Mouse (Mus musculus): Measurements from ENCODE around the gene Peg12. TPM values are rescaled to one million over a fixed set of nuclear protein-coding genes. Genes with fewer than 3 reads are reported as not detected.
A peak's percentile ranks its signal among the peaks of the same experiment; 100 is the strongest.

The Peg12 gene
- total RNA-seq (2021), result under 1 TPM; 0.70 to 1.00 TPM
- long read RNA-seq, experiment 1, result 0 reads
- long read RNA-seq, experiment 2, partial matches to known transcripts, result 0 of 1 reads
- long read RNA-seq, experiment 2, other reads (novel, unspliced or antisense), result 0 of 1 reads

DNA sequence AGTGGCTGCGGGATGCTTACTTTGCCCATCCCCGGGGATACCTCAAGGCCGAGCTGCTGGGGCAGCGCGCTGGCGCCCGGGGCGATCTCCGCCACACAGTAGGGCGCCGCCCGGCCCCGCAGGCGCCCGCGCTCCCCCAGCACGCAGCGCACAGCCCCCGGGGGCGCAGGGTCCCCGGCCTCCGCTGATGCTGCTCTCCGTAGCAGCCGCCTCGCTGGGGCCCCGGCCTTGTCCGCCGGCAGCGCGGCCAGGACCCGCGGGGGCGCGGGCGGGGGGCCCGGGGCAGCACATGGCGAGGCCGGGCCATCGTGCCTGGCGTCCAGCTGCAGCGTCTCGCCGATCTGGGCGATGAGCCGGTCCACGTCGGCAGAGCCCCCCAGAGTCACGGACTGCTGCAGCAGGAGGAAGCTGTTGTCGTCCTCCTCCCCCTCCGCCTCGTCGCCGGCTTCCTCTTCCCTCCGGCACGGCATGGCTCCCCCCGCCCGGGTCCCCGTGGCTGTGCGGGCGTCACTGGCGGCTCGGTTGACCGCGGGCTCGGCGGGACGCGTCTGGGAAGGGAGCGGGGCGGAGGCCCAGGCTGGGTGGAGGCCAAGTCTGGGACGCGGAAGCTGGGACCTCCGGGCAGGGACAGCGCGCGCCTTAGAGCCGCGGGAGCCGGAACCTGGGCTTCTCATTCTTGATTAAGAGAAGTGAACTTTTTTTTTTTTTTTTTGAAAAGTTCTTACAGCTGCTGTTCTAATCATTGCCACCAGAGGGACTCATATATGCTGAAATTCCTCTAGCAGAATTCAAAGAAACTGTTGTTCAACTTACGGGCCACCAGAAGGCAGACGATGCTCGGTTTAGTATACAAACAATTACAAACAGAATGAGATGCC, at the start of gene Peg12:
Gene Peg12, minus strand, starts transcription at position 633 of the 878 bp plus-strand sequence.
- peak; percentile 54 for DNase-seq

DNA sequence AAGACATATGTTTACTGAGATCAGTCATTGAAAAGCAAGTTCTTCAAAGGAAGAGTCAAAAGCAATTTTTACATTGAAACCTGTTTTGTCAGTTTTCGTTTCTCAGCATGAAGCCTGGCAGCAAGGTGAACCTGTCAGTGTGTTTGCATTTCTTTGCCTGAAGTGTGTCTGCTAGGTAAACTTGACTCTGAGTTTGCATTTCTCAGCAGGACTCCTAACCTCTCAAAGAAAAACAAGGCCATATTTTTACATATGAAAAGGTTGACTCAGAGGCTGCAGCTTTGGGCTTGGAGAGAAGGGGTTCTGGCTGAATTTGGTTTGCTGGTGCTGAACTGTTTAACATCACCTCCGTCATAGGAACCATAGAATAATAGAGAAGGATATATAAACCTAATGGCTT, 21.8 kb upstream of the Peg12 start:
- no peak for DNase-seq

DNA sequence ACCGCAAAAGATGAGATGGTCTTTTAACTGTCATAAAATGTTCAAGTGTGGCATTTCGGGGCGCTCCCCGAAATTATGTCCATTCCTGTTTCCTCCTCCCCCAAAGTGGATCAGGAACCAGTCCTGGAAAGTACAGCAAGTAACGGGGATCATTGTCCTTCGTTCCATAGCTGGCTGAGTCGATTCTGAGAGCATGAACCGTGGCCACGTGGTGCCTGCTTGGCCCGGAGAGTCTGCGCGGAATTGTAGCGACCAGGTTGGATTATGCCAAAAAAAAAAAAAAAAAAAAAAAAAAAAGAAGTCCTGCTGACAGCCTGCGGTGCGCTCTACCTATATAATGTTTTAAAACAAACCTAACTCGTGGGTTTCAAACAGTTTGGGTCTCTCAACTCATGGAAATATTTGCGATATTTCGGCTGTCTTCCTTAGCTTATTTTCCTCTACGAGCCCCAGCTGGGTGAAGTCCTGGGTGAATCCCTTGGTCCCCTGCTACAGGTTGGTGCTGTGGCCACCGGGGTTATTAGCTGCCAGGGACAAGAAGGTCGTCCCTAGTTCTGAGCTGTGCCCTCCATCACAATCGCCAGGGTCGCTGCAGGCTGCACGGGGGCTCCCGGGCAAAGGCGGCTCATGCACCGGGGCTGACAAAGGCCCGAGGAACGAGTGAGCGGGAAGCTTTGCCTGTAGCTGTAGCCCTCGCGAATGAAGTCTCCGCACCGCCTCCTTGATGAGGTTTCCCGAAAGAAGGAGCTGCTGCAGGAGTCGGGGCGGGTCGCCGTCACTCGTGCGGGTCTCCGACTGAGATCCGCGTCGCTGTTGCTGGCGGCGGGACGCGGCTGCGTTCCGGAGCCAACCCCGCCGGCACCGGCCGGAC, 1.1 kb downstream of the Peg12 start:
- no peak for DNase-seq

DNA sequence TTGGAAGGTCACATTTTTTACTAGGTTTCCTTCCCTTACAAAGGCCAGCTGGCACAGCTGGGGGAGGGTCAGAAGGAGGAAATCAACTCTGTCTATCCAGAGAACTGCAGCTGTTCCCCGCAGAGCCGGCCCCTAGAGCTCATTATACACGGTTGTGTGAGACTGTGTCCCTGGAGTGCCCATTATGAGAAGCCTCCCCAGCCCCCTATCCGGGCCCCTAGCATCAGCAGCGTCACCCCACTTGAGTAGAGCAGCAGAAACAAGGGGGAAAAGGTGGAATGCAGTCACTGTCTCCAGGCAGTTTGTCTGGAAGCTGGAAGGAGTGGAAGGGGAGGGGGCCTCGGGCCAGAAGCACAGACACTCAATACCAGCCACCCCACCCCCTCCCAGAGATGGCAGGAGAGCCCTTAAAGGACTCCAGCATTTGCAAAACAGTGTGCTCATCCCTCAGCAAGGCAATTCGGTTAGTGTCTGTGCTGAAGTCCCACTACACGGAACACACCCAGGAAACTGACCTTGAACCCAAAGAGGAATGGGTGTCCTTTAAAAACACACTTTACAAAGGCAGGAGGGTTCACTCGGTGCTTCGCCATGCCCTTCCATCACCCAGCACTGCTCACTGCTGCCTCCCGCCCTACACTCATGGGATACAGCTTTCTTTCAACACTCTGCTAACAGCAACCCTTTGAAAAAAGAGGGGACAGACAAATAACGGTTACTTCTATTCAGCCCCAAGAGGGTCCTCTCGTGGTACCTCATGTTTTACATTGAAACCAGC, 1.9 kb downstream of the Peg12 start:
- no peak for DNase-seq

DNA sequence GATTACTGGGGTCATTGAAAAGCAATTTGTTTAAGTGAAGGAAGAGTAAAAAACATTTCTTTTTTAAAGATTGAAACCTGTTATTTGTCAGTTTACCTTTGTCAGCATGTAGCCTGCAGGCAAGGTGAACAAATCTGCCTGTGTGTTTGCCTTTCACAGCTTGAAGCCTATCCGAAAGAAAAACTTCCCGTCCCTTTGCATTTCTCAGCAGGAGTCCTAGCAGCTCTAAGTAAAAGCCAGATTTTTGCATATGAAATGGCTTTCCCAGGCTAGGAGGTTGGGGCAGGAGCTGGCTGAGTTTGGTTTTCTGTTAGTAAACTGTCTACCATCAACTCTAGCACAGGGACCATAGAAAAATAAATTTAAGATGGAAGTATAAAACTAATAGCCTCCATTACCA, 12.0 kb downstream of the Peg12 start:
- no peak for DNase-seq

DNA sequence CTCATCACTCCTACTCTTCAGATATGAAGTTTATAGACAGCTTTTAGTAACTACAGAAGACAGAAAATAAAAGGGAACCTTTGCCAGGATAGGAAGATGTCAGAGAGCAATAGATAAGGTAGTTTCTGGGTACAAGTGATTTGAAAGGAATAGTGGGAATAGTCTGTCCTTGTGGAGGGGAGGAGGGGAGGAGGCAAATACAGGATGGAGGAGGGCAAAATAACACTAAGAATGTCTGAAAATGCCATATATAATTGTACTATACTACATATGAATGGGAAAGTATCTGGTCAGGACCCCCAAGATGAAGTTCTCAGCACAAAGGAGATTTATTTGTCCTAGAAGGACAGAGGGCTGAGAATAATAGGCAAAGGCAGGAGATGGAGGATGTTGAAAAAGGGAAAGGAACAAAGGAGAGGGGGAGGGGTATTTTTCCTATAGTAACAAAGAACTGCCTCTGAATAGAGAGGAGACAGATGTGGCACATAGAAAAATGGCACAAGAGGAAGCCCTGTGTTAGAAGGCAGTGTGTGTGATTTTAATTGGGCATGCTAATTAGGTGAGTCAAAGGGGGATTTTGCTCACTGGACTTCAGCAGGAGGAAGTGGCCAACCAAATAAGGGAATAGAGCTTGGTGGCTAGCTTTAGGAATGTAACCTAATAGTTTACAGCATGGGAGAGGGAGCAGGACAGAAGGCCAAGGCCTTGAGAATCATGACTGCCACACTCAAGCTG, 18.7 kb downstream of the Peg12 start:
- no peak for DNase-seq

DNA sequence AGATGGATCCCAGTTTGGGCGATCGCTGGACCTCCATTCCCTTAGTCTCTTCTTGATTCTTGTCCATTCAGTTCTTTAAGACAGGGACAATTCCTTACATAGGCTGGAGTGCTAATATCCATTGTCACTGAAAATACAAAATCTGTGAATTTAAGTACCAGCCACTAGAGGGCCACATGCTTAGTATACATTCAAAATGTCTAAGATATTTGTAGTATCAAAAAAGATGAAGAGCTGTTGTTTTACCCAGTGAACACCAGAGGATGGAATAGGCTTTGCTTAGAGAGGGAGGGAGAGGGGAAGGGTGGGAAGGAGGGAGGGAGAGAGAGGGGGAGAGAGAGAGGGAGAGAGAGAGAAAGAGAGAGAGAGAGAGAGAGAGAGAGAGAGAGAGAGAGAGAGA, 27.9 kb downstream of the Peg12 start:
- no peak for DNase-seq

DNA sequence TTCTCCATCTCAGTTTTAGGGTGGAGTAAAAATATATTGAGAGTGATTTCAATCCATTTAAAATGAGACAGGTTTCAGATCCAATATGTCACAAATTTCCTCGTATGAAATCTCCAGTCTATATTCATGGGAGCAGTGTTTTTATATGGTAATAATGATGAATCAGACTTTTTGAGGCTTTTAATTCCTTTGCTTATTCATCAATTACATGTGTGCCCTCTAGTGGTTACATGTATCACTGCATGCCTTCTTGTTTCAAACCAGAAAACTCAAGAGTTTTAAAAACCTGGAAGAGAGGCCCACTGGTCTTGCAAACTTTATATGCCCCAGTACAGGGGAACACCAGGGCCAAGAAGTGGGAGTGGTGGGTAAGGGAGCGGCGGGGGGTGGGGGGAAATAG, 31.1 kb downstream of the Peg12 start:
- no peak for DNase-seq

DNA sequence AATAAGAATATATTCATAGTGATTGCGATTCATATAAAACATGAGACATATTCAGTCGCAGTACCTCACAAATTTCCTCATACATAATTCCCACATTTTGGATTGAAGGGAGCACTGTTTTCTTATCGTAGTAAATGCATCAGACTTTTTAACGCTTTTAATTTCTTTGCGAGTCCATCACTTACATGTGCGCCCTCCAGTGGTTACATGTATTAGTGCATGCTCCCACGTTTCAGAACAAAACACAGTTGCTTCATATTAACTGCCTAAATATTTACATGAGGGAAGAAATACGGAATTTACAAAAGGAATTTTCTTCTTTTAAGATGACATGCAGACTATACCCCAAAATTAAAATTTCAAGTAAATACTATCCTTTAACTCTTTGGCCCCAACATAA, 36.0 kb downstream of the Peg12 start:
- no peak for DNase-seq

DNA sequence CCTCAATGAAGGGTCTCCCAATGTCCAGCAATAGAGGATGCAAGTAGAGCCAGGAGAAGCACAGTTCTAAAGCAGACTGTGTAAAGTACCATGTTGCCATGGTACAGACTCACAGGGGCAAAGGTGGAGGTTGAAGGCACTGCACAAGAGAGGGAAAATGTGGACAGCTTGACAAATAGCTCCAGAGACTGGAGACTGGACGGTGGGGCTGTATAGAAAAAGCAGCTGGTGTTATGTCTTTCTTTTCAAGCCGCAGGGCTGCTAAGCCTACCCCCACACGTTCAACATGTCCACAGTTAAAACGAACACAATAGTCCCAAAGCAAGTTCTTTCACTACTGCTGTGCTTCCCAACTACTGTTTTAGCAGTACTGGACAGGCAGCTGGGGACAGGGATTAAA, 41.1 kb downstream of the Peg12 start:
- no peak for DNase-seq

DNA sequence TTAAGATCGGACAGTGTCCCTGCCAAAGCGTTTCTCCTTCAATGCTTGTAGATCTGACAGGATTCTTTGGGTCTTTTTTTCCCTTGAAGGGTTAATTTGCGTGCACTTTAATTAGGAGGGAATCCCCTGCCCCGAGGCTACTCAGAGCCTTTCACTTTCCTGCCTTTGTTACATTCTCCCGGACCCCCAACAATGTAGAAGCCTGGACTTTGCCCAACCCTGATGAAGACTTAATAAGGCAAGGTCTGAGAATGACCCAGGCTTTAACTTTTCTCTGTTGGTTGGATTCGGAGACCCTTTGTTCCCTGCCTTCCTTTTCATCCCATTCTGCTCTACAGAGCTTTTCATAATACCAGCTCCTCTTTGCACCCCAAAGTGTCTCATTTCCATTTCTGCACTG, 43.7 kb downstream of the Peg12 start:
- DNase-seq, result no peak

DNA sequence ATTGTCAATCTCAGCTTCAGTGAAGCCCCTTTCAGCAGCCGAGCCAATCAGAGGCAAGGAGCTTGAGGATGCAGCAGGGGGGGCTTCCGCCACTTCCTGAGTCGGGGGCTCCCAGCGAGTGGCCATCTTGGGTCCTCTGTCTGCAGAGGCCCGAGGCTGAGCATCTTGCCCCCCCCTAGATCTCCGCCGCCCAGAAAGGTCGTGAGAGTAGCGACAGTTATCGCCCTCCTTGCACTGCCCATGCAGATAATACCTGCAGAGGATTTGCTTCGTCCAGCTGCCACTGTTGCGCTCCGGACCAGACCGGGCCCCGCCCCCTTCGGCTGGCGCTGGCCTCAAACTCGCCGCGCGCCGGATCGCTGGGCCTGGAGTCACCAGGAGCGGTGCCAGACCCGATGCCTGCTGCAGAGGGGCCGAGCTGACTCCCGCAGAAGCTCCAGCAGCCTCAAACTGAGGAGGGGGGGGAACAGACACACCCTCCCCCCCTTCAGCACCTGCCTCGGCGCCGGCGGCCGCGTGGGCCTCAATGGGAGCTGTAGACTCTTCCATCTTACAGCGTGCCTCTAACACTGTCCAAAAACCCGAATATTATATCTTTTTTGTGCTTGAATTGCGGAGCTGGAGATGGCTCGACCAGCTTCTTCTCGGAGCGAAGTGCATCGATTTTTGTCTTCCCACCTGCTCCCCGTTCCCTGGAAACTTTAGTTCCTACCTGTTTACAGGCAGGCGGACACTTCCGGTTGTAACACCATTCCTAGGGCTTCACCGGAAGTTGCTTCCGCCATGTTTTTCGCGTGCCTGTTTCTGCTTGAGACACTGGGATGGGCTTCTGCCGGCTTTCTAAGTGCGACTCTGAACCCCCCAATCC, 44.6 kb downstream of the Peg12 start, which contains the start of gene Mkrn3:
Gene Mkrn3, minus strand, starts transcription at position 647 of the 868 bp plus-strand sequence.
- peak; percentile 45 for DNase-seq

DNA sequence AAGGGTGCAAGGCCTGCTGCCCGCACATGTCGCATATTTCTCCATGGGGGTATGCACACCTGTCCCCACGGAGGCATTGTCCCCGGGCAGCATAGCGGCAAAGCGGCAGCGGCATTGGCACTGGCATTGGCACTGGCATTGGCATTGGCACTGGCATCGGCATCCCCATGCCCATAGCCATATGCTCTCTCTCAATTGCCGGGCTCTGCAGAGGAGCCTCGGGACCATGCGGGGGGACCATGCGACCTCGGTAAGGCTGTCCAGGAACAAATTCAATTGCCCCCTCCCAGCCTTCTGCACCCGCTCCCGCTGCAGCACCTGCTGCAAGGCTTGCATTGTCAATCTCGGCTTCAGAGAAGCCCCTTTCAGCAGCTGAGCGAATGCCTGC, 45.2 kb downstream of the Peg12 start:
- no peak for DNase-seq

DNA sequence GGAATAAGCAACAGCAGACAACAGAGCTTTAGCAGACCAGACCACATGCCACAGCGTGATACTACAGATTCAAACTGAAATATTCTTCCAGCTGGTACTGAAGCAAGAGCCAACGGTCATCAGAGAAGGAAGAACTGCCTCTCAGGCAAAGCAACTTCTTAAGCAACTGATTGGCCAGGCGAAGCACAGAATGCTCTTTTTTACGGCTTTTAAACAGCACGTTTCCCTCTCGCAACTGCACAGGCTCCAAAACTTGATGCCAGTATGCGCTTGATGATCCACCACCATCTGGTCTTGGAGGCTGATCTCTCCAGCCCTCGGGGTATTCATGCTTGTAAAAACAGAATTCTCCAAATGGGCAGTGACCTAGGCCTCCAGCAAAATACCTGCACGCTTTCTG, 46.0 kb downstream of the Peg12 start:
- DNase-seq, result no peak

DNA sequence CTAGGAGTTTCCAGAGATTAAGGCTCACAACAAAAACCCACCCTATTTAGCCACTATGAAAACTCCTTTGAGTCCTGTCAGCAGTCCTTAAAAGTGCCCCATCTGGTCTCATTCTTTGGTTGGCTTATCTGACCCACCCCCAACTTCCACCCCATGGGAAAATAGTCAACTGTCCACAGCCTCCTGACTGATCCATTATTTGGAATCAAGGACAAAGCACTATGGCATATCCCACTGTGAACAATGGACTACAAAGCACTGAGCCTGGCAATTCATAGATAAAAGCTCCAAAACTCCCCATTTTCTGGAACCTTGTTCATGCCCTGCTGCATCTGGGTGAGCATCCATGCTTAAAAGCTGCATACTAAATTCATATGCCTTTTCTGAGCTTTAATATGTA, 48.1 kb downstream of the Peg12 start:
- DNase-seq, result no peak

DNA sequence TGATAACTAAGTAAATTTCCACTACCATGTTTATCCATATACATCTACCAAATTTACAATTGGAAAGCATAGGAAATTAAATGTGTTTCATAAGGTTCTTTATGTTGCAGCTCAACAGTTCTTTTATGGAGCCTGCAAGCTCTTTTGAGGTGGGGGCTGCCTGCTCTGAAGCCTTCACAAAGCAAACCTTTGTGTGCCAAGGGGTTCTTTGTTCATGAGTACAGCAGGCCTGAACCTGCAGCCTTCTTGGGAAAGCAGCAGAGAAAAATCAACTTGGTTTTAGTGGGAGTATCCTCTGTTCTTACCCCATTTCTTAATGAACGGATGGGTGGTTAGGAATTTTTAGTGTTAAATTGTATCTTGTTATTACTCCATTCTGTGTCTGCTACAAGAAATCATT, 49.1 kb downstream of the Peg12 start:
- no peak for DNase-seq

All from gastrocnemius, postnatal 25 days (tissue).